In the genomic region with DNA sequence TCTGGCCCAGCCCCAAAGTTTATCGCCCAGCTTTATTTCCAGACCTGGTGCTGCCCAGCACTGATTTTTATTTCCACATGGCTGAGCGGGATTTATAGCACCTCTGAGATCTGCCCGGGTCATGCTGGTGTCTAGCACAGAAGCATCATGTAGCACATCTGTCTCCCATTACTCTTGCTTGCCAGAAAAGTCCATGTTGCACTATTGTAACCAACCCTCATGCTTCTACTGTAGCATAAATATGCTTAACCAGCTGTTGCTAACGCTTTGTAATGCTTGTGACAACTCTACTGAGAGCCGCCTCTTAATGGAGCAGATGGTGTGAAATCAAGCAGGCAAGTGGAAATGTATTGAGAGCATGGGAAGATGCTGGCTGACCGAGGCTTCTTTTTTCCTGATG, we compare ENCODE assay signal across 10 mouse cellular contexts.
DNase-seq lines count a peak whose midpoint lies in the region; ATAC-seq lines count a peak whose summit lies in the region.
"Had no signal": no experiment of that assay in that cellular context is flagged by ENCODE, and none has a peak within 500 bp of the region (broad histone marks: within the 10 kb centered on the region; RNA-seq: fewer than 3 reads in every experiment).

No protein-coding gene starts in this region.

- no peaks in the 10 kb centered on the region for H3K27me3 ChIP-seq in forebrain, embryonic 13.5 days
- H3K27me3 ChIP-seq in forebrain, embryonic 10.5 days (ENCODE audit: poor library complexity, severe bottlenecking), result no peaks in the 10 kb centered on the region
- H3K27me3 ChIP-seq in hindbrain, embryonic 16.5 days (replicated peaks; ENCODE audit: control insufficient read depth, insufficient read depth, low read length), result no peaks in the 10 kb centered on the region
- no peaks in the 10 kb centered on the region for H3K27me3 ChIP-seq in neural tube, embryonic 15.5 days (replicated peaks)

- no peaks in the 10 kb centered on the region for H3K36me3 ChIP-seq in forebrain, embryonic 13.5 days (ENCODE audit: poor library complexity, severe bottlenecking)
- H3K36me3 ChIP-seq in forebrain, embryonic 10.5 days (replicated peaks), result no peaks in the 10 kb centered on the region
- H3K36me3 ChIP-seq in hindbrain, embryonic 16.5 days (ENCODE audit: control insufficient read depth, insufficient read depth, low read length), result no peaks in the 10 kb centered on the region
- no peaks in the 10 kb centered on the region for H3K36me3 ChIP-seq in neural tube, embryonic 15.5 days

- intact Hi-C loops in left cerebral cortex, postnatal 25 days (cut with DNase I), result no loop called here

- H3K27ac ChIP-seq in forebrain, embryonic 13.5 days, result no peak overlapping the region
- no peak overlapping the region for H3K27ac ChIP-seq in forebrain, embryonic 10.5 days
- no peak overlapping the region for H3K27ac ChIP-seq in hindbrain, embryonic 16.5 days (ENCODE audit: low read depth, low read length)
- 0 out of 2 replicates have a peak overlapping the region, but pooled peaks have one; percentile 11 for H3K27ac ChIP-seq in neural tube, embryonic 15.5 days (replicated peaks)

- 0 out of 2 replicates have a peak, but pooled peaks have one; percentile 53 for ATAC-seq in forebrain, embryonic 13.5 days
- ATAC-seq in hindbrain, embryonic 16.5 days, result peak; percentile 87
- ATAC-seq in neural tube, embryonic 15.5 days (ENCODE audit: low FRiP score), result peak; percentile 77

- H3K4me1 ChIP-seq in forebrain, embryonic 13.5 days, result no peaks in the 10 kb centered on the region; the same call in 1 of the 2 replicates
- H3K4me1 ChIP-seq in forebrain, embryonic 10.5 days, result no peaks in the 10 kb centered on the region; the same call in 1 of the 2 replicates
- H3K4me1 ChIP-seq in hindbrain, embryonic 16.5 days (ENCODE audit: control insufficient read depth, insufficient read depth, low read depth, low read length), result no peaks in the 10 kb centered on the region
- peaks cover 5% of the 10 kb centered on the region; the same call in 1 of the 2 replicates for H3K4me1 ChIP-seq in neural tube, embryonic 15.5 days

- H3K9ac ChIP-seq in forebrain, embryonic 13.5 days, result no peak overlapping the region
- H3K9ac ChIP-seq in hindbrain, embryonic 16.5 days (ENCODE audit: low read depth, low read length), result no peak overlapping the region
- no peak overlapping the region for H3K9ac ChIP-seq in neural tube, embryonic 15.5 days (replicated peaks)

- no peak overlapping the region for H3K4me2 ChIP-seq in forebrain, embryonic 13.5 days
- no peak overlapping the region for H3K4me2 ChIP-seq in hindbrain, embryonic 16.5 days (ENCODE audit: low read length)
- no peak overlapping the region for H3K4me2 ChIP-seq in neural tube, embryonic 15.5 days

- 56% methylated on average over 6 of the region's 6 CpGs for WGBS in forebrain, embryonic 13.5 days
- 86% methylated on average over 6 of the region's 6 CpGs for WGBS in forebrain, embryonic 10.5 days
- 54% methylated on average over 6 of the region's 6 CpGs for WGBS in hindbrain, embryonic 16.5 days
- WGBS in neural tube, embryonic 15.5 days, result 33% methylated on average over 6 of the region's 6 CpGs

- H3K4me3 ChIP-seq in forebrain, embryonic 13.5 days, result no peak overlapping the region
- H3K4me3 ChIP-seq in forebrain, embryonic 10.5 days, result no peak overlapping the region
- H3K4me3 ChIP-seq in hindbrain, embryonic 16.5 days (ENCODE audit: low read length), result no peak overlapping the region
- H3K4me3 ChIP-seq in neural tube, embryonic 15.5 days (replicated peaks), result no peak overlapping the region
- H3K4me3 ChIP-seq: erythroblast, embryonic 14.5 days had no signal

- H3K9me3 ChIP-seq in forebrain, embryonic 13.5 days (replicated peaks), result no peaks in the 10 kb centered on the region
- no peaks in the 10 kb centered on the region for H3K9me3 ChIP-seq in forebrain, embryonic 10.5 days
- H3K9me3 ChIP-seq in hindbrain, embryonic 16.5 days (ENCODE audit: control insufficient read depth, low read length), result no peaks in the 10 kb centered on the region
- H3K9me3 ChIP-seq in neural tube, embryonic 15.5 days (replicated peaks), result no peaks in the 10 kb centered on the region

- DNase-seq in forebrain, embryonic 10.5 days (ENCODE audit: extremely low spot score, low spot score), result no peak
- DNase-seq in left cerebral cortex, postnatal 25 days (ENCODE audit: low spot score in 2 of 2), result peak; percentile 47 to 54
- no peak for DNase-seq in left cerebral cortex, adult 11 months (ENCODE audit: low spot score)
- no peak for DNase-seq in adipocyte (ENCODE audit: low spot score)
- no peak for DNase-seq in lung, postnatal 4 days
- DNase-seq: liver had no signal

Comparison
In these comparisons a context has a peak if more than half of its experiments do, and no peak if none do; other contexts are left out.
1. DNase-seq: peak in left cerebral cortex, postnatal 25 days (2 of 2); none in forebrain, embryonic 10.5 days (single experiment), left cerebral cortex, adult 11 months (single experiment), adipocyte (single experiment) and lung, postnatal 4 days (0 of 2).
2. Peak in every context shown above with its lines, with median percentiles within 50 percentile points of each other: ATAC-seq.